Mouse (Mus musculus) CD4-positive helper T cell, adult 2 months (primary cell): ENCODE measurements around the gene Ssr4.
"Not testable (repeated sequence)": the region's sequence is repeated elsewhere in the genome, so short reads cannot be mapped to it uniquely, and the experiment has no call there.

ENCODE experiments used
- DNase-seq: peaks from one replicate; pipeline ENCODE4 v3.0.0-alpha.2; 2012; ENCODE audit warnings: low read depth, missing footprints, low spot score

The Ssr4 gene

DNA sequence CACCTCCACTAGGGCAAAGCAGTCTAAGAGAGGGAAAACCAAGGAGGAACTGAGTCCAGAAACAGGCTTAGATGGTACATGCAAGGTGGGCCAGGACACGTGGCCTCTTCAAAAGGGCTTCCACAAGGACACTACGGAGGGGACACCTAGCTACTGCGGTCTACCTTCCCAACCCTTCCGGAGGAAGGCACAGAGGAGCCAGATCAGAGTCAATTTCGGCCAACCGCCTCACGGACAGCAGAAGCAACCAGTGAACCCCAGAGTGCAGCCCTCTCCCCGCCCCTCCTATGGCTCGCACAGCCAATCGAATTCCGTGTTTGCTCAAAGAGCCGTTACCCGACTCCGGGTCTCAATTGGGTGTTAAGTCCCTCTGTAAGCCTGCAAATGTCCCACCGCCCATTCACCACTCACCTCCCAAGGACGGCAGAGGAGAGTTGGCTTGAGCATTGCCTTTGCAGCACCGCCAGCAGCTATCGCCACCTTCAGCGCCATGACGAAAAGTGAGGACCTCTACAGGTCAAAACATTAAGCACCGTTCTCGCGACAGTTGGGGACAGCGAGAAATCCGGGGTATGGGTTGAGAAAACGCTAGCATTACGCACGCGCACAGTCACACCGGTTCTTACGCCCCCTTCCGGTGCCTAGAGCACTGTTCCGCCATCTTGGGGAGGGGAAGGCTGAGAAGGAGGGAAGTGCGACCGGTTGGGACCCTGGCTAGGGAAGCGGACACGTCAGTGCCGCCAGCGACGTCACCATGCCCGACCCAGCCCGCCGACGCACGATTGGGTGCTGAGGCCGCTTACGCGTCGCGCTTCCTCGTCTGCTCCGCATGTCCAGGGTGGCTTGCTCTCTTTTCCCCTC is at the start of gene Ssr4, which contains the start of gene Idh3g:
Ssr4 (plus strand) TSS at position 665 of the 861 bp plus-strand sequence.
Idh3g (minus strand) TSS at position 534 of the 861 bp plus-strand sequence.
- peak; percentile 96 for DNase-seq

DNA sequence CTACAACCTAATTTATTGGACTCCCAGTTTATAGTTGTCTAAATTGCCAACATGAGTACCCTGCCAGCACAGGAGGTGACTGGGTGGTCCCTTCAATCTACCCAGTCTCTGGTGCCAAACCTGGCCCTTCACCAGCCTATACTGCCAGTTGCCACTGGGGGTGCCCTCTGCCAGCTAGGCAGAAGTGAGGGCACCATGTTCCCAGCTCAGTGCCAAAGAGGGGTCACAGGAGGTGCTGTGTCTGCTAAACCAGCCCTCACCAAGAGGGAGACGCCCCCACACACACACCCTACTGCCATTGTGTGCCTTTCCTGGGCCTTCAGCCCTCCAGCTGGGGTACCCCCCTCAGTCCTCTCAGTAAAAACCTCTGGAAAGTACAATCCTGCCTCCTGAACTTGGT is 48.7 kb upstream of the Ssr4 start:
- no peak for DNase-seq

DNA sequence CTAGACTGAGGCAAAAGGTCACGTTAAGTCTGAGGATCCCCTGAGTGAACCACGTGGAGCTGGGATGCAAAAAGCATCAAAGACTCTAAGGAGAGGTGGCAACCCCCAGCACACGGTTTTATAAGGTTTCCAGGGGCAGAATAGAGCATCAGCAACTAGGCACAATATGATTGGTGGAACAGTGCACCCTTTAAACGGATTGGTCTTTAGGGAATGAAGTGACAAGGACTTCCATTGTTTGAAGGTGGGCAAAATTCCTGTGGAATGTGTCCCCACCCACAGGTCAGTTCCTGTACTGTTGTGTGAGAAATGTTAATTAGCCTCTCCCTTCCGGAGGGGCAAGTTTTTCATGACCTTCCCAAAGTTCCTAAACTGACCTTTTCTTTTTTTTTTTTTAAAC is 47.7 kb upstream of the Ssr4 start:
- no peak for DNase-seq

DNA sequence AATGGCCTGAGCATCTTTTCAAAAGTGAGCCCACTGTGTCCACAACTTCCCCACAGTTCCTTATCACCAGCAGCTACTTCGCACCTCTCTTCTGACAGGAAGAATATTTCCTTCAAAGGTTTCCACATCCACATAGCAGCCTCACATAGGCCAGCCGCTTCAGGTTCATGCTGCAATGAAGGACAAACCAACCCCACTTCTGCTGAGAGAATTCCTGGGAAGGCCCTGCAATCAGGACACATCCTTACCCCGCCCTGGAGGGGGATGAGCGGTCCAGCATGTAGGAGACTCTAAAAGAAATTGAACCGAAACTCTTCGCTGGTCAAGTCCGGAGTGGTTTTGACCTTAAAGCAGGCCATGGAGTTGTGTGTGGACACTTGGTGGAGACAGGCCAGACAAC is 47.0 kb upstream of the Ssr4 start:
- not testable (repeated sequence) for DNase-seq

DNA sequence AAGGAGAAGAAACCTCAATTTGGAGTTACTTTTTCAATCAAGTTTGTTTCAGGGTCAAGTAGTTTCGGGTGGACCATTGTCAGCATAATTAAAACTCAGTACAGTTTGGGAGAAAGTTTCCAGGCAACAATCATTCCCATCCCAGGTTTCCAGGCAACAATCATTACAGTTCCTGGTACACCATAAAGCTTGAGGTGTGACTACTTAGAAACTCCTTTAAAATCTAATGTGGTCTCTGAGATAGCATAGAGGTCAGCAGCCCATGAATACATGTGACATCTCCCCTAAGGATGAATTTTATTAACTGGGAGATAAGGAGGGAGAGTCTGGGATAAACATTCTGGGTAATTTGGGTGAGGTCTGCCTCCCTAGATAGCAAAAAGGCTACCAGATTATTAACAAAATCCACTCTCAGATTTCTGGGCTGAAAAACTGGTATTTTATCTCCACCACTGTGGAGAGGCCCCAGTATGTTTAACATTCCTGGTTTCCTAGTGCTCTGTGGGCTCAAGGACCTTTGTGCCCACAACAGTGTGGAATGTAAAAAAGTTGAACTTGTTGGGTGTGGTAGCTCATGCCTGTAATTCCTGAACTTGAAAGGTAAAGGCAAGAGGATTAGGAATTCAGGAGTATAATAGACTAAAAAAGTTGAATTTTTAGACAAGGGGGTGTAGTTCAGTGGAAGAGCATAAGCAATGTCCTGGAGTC is 41.9 kb upstream of the Ssr4 start:
- no peak for DNase-seq

DNA sequence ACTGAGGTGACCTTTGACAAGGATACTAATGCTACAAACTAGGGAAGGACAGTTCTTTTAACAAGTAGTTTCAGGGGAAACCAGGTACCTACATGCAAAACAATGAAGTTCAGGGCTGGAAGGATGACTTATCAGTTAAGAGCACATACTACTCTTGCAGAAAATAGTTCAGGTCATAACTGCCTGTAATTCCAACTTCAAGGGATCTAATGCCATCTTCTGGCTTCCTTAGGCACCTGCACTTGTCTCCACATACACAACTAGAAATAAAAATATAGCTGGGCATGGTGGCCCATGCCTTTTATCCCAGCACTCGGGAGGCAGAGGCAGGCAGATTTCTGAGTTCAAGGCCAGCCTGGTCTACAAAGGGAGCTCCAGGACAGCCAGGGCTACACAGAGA is 37.9 kb upstream of the Ssr4 start:
- no peak for DNase-seq

DNA sequence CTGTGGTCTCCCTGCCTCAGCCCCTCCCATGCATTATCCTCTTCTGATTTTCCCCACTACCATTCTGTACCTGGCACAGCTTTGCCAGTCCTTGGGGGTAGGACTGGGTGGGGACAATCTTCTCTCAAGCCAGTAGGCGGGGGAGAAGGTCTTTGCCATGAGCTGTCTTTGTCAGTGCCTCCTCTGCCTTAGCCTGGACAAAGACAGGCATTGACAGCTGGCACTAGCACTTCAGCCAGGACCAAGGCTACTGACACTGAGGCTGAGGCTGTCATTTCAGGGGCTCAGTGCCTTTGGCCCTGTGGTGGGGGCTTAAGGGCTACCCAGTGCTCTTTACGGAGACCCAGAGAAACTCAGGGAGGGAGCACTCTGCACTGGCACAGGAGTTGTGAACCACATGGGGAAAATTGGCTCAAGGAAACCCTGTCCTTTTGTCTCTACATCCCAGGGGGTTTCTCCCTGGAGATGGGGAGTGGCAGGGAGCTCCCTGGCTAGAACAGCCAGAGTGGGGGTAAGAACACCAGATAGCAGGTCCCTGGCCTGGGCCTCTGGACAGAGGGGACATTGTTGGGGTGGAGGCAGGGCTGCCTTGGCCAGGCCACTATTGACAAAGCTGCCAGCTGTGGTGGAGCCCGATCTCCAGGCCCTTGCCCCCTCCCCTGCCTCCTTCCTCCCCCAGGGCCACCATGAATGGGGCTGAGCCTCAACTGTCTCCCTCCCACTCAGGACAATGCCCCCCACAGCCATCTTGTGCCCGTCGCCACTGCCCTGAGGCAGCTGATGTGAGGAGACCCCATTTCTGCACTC is 30.3 kb upstream of the Ssr4 start, which contains the start of gene Plxnb3:
Plxnb3 (plus strand) TSS at position 757 of the 807 bp plus-strand sequence.
- no peak for DNase-seq

DNA sequence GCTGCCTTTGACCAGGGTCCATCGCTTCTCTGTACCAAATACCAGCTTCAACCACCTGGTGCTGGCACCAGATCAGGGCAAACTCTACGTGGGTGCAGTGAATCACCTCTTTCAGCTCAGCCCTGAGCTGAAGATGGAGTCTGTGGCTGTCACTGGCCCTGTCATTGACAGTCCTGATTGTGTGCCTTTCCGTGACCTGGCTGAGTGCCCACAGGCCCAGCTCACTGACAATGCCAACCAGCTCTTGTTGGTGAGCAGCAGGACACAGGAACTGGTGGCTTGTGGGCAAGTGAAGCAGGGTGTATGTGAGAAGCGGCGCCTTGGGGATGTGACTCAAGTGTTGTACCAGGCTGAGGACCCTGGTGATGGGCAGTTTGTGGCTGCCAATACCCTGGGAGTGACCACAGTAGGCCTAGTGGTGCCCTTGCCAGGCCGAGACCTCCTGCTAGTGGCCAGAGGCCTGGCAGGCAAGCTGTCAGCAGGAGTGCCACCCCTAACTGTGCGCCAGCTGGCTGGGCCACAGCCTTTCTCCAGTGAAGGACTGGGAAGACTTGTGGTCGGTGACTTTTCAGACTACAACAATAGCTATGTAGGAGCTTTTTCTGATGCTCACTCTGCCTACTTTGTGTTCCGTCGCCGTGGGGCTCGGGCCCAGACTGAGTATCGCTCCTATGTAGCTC is 28.1 kb upstream of the Ssr4 start:
- DNase-seq, result no peak

DNA sequence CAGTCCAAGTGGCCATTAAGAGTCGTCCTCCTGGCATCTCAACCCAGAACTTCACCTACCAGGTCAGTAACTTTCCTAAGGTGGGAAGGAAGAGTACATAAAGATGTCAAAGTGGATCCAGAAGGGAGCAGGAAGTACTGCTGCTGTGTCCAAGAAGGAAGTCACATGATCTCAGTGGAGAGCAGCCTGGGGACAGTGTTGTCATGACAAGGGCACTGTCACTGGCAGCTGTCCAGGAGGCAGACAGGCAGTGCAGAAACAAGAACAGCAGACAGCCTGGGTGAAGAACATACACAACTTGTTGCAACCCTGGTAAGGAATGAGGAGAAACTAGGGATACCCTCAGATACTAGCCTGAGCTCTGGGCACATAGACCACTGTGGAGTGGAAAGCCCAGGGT is 21.5 kb upstream of the Ssr4 start:
- DNase-seq, result no peak

DNA sequence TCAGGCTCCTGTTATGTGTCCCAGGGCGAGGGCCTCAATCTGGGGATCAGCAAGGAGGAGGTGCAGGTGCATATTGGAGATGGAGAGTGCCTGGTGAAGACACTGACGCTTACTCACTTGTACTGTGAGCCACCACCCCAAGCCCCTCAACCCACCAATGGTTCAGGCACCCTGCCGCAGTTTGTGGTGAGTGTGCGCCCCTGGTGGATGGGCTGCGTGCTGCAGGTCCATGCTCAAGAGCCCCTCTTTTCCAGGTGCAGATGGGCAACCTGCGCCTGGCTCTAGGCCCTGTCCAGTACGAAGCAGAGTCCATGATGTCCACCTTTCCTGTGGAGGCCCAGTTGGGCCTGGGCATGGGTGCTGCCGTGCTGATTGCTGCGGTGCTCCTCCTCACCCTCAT is 19.6 kb upstream of the Ssr4 start:
- DNase-seq, result no peak

DNA sequence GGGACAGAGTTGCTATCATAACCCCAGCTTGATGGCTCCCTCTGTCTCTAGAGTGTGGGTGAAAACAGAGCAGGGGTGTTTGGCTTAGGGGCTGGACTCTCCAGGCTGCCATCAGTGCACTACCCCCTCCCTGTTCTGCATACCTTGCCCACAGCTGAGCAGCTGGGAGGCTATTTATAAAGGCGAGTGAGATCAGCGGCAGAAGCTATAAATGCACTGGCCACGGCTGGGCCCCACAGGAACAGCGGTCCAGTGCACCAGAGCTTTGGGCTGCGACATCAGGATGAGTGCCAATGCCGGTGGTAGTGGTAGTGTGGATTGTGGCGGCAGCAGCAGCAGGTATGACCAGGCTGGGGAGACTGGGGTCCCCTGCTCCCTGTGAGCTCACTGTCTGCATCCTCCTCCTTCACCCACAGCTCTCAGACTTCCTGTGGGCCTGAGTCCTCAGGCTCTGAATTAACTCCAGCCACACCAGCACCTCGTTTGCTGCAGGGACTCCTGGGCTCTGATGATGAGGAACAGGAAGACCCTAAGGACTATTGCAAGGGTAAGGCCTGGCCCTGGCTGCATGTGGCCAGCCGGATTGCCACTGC is 12.6 kb upstream of the Ssr4 start, which contains the start of gene Srpk3:
Srpk3 (plus strand) TSS at position 238 of the 593 bp plus-strand sequence.
- no peak for DNase-seq

DNA sequence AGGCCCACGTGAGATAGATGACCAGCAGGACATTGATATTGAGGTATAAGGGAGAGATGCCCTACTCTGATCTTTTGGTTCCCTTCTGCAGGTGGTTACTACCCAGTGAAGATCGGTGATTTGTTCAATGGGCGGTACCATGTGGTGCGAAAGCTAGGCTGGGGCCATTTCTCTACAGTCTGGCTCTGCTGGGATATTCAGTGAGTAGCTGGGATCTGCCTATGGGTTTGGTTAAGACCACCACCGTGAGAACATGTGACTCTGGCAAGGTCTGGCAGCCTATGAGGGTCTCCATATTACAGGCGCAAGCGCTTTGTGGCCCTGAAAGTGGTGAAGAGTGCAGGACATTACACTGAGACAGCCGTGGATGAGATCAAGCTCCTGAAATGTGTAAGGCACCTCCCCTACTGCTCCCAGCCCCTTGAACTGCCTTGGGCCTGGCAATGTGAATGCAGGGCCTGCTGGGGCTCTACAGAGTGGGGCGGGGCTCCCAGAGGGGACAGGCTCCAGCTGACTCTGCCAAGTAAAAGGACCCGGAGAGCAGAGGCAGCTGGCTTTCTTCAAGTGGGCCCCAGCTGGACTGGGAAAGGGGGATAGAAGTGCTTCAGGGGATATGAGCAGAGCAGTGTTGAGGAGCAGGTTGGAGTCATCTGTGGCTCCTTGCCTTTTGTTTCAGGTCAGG is 11.9 kb upstream of the Ssr4 start:
- no peak for DNase-seq

DNA sequence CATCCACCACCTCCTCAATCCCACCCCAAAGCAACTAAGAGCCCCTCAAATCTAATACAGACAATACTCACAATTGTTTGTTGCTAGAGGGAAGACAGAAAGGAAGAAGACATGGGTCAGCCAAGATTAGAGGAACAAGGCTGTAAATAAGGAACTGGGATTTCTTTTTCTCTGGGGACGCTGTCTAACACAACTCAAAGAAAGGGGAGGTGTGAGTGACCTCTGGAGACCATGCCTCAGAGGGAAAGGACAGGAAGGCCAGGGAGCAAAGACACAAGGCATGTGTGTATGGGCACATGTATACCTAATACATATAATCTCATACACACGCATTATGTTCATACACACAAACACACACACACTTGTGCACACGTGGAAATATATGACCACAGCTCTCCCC is 4.6 kb upstream of the Ssr4 start:
- DNase-seq, result no peak

DNA sequence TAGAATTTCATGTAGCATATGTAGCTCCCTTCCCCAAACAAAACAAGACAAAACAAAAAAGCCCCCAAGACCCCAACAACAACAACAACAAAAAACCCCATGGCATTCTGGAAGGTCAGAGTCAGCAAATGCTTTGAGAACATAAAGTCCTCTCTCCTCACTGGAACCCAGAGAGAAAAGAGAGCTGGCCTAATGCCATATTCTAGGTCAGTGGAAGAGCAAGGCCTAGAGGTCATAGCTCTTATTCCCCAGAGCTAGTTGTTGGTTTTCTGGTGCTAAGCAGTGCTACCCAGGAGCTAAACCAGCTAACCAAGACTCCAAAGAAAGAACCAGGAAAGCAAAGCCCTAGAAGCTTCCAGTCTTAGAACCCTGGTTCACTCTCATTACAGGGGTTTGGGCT is 1.2 kb upstream of the Ssr4 start:
- no peak for DNase-seq

DNA sequence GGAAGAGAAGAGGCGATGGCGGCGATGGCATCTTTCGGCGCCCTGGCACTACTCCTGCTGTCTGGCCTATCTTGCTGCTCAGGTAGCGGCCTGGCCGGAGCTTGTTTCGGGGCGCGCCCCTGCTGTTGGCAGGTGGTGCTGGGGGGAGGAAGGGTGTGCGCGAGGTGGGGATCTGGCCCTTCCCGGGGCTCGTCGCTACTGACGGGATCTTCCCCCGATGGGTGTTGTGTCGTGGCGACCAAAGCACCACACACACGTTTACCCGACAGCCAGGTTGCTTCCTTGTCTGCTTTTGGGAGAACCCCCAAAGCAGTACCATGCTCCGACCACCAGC is 364 bp downstream of the Ssr4 start:
- DNase-seq, result no peak

DNA sequence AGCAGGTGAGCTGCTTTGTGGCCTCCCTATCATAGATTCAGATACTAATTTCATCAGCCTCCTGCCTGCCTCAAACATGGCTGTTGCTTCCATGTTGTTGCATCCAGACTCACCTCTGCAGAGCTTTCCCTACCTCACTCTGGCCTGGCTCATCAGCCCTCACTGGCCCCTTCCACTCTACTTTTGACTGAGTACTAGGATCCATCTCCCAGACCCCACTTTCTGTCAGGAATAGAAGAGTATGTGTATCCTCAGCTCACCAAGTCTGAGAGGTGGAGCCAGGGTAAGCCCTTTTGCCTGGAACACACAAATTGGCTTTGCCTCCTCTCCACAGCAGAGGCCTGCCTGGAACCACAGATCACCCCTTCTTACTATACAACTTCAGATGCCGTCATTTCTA is 1.7 kb downstream of the Ssr4 start:
- DNase-seq, result no peak

DNA sequence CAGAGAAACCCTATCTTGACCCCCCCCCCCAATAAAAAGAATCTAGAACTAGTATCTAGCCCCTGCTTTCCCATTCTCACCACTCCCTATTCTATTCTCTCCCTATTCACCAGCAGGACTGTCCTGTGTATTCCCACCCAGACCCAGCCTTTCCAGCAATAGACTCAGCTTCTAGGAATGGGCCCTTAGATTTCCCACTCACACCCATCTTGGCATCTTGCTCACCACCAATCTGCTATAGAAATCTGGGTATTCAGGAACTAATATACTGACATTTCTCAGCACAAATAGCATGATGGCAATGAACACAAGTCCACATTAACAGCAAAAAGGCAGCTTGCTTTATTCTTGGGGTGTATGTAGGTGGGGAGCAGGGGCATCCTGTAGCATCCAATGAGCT is 6.2 kb downstream of the Ssr4 start:
- no peak for DNase-seq

DNA sequence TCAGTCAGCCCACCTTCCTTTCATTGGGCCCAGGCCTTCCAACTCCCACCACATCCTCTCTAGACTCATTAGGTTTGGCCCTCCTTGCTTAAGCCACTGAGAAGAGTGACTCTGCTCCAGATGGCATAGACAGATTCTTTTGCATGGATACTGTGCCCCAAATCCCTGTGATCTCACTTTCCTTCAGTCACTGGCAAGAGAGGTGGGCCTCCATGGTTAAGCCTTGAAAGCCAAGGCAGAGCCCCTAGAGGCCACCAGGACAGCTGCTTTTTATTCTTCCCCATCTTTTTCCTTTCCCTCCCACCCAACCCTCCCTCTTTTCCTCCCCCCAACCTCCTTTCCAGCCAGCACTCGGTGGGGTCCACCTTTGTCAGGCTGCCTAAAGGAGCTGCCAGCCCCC is 6.7 kb downstream of the Ssr4 start:
- DNase-seq, result no peak

DNA sequence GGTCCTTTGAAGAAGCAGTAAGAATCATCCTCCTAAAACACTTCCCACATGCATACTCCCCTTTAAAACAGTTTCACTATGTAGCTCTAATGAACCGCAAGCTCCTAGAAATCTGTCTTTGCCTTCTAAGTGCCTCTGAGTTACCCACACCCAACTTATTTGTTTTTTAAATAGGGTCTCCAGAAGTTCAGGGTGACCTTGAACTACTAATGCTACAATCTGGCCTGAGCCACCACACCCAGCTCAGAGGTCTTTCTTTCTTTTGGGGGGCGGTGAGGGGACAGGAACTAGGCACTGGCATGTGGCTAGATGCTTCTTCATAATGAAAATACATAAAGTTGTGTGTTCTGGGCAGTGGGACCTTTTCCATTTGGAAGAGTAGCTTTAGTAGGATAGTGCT is 10.7 kb downstream of the Ssr4 start:
- no peak for DNase-seq

DNA sequence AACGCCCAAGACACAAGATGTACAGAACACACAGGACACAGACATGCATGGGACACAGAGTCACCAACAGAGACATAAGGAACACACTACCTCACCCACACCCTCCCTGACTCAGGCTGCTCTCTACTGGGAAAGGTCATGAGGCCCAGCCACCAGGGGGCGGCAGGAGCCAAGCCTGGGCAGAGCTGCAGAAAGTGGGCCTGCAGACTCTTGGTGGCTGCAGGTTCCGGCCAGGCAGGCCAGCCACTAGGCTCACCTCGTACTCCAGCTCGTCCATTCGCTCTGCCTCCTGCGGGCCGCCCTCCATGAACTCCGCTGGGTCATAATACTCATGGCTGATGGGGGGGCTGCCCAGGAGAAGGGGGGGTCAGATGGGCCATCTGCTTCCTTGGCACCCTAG is 11.7 kb downstream of the Ssr4 start:
- DNase-seq, result peak; percentile 68

DNA sequence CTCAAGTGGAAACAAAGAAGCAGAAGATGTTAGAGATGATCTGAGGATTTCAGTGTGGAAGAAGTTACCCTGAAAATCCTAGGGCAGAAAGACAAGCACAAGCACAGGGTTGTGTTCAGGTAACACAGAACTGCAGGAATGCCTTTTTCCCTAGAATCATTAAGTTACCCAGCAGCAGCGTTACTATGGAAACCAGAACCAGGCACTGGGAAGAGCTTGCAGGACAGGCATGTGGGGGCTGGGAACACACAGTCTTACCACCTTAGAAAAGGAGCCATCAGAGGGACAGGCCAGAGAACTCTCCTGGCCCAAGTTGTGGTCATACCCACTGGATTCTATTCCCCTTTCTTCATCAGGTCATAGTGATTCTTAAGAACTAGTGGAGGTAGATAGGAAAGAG is 19.0 kb downstream of the Ssr4 start:
- DNase-seq, result no peak
